Mouse (Mus musculus) T-helper 2 cell (primary cell): ENCODE results near the gene 2300009A05Rik.

Source experiments
- in situ Hi-C: fragments of 300-600 bp; cut with MboI, MseI; formaldehyde crosslinking; loops from one replicate; pipeline ENCODE4 v1.15.1; 2025; ENCODE audit warnings: high pct_unique_total_duplicates

The 2300009A05Rik gene

DNA sequence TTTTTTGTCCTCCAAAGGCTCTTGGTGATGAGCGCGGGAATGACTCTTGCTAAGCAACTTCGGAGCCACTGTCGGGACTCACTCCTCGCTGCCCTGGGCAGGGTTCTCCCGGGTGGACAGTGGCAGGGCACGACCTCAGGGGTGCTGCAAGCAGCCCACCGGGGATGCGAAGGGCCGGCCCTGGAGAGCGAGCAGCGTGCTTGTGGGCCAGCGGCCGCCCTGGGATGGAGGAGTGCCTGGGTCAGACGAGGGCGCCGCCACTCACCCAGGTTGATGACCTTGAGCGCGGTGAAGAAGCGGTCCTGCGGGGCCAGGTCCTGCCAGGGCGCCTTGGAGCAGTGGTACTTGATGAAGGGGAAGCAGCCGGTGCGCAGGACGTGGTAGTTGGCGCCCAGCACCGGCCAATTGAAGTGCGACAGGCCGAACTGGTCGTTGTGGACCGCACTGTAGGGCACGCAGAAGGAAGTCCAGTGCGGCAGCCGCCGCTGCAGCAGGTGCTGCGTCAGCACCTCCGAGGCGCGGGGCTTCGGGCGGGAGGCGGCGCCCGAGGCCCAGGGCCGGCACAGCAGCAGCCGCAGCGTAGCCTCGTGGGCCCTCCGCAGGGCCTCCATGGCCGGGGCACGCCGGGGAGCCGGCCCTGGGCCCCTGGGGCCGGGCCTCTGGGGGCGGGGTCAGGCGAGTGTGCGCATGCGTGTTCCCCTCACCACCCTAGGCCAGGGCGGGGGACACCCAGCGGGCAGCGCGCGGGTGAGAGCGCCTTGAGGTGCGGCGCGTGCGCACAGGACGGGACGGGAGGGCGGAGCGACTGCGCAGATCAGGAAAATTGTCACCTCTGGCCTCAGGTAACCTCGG, at the start of gene 2300009A05Rik:
TSS of gene 2300009A05Rik (minus strand) at position 636 of the 852 bp plus-strand sequence.
- in situ Hi-C loops: loop anchor here (25.0 kb wide), 1 partner anchor 863 kb away; the partner anchor contains the start of gene Map2k1

DNA sequence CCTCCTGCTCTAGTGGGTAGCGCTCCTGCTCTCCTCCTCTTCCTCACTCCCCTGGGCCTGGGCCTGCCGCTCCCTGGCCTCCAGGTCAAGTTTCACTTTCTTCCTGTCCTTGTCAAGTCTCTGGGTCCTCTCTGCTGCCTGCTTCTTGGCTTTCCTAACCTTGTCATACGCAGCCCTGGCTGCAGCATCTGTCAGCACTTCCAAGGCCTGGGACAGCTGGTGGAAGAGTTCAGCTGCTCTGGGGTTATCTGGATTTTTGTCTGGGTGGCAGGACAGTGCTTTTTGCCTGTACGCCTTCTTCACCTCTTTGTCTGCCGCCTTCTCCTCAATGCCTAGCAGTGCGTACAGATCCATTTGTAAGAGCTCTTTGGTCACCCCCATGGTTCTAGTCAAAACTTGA, 44.6 kb upstream of the 2300009A05Rik start:
- in situ Hi-C loops: no loop called here

DNA sequence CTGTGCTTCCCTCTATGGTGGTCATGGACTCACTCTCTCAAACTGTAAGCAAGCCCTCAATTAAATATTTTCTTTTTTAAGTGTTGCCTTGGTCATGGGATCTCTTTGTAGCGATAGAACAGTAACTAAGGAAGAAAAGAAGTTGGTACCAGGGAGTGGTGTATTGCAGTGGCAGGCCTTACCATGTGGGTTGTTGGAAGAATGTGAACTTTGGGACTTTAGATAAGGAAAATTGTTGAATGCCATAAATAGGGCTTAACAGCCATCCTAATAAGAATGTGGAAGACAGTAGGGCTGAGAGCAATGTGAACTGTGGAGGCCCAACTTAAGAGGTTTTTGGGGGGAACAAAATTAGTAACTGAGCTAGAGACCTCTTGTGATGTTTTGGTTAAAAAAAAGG, 31.6 kb upstream of the 2300009A05Rik start:
- in situ Hi-C loops: no loop called here

DNA sequence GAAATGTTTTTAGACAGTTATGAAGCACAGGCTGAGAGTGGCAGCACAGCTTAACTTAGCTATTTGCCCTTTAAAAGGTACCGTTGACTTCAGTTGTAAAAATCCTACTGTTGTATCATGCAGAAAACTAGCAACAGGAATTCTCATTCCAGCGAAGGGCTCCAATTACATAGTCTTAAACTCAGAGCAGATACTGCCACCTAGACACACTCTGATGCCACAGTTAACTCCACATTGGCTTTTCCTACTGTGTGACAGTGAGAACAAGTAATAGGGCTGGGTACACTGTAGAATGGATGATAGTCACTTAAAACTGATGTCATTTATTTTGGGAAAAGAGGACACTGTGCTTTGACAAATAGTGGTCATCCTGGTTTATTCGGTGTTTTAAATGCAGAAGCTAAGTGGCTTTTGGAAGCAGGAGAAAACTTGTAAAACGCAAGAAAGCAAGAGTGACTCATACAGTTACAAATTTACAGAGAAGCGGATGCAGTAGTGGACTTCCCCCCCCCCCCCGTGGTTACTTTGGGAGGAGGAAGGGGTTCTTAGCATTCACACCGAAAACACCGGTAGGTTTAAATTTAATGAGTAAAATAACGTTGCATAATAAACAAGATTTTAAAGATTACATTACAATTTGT, 22.2 kb upstream of the 2300009A05Rik start:
- in situ Hi-C loops: no loop called here

DNA sequence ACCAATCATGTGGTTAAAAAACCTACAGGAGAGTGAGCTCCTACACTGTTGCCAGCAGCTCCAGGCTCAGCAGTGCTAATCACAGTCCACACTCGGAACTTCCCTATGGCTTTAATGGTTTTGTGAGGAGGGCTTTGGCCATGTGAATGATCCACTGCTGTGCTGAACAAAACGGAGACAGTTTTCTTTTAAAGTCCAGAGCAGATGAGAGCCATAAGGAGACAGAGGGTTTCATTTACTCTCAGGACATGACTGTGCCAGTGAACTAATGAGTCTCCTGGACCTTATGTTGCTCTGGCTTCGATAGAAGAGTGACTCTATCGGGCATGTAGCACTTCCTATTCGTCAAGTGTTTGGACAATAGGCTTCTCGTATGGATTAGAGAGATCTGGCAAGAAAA, 21.4 kb upstream of the 2300009A05Rik start:
- in situ Hi-C loops: no loop called here

DNA sequence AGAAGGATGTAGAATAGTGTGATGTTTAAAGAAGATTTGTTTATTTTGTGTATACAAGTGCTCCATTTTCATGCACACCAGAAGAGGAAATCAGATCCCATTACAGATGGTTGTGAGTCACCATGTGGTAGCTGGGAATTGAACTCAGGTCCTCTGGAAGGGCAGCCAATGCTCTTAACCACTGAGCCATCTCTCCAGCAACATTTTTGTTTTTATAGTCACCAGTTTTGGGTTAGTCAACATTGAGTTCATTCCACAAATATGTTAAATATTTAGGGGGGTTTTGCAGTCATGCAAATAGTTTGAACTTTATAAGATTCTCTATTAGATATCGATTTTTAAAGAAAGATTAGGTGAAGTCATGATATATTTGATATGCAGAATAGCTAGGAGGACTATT, 1.1 kb upstream of the 2300009A05Rik start:
- in situ Hi-C loops: no loop called here

DNA sequence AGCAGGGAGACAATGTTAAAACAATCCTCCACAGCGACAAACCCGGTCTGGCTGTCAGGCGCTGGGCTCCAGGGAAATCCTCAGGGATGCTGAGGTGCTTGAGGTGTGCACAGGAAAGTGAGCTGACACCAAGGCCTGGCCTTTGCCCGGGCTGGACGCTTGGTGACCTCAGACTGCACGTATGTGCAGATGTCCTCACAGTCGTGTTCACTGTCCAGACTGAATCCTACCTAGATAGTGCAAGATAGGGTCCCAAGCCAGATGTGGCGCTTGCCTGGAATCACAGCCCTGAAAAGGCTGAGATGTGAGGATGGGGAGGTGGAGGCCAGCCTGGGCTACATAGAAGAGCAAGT, 393 bp upstream of the 2300009A05Rik start:
- in situ Hi-C loops: loop anchor here (25.0 kb wide), 1 partner anchor 863 kb away; the partner anchor contains the start of gene Map2k1

DNA sequence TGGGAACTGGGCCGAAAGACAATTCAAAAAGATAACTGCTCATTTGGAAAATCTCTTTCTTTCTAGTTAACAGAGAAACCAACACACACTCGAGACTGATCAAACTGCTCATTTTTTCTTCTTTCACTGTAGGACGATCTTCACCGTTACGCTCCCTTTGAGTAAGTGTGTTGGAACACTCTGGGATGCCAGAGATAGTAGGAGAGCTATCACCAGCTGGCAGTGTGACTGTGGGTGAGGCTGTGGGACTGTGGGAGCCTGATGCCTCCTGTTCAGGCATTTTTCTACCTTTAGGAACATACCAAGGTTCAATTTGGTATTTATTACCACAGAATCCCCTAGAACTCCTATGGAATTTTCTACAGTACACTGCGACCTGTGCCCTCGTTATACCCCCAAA, 3.4 kb downstream of the 2300009A05Rik start:
- in situ Hi-C loops: loop anchor here (25.0 kb wide), 1 partner anchor 867 kb away; the partner anchor contains the start of gene Map2k1

DNA sequence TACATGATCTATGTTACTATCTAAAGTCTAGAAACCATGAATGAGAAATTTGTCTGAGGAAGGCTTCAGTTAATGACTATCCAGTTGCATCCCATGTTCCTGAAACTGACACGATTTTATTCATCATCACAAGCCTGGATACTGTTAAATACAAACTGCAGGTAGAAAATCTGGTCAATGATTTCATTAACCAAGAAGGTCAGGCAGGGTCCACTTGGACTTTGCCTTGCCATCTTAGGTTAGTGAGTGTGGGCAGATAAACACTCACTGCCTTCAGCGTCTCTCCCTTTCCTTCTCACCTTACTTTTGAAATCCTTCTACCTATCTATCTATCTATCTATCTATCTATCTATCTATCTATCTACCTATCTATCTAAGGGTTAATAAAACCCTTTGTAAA, 7.7 kb downstream of the 2300009A05Rik start:
- in situ Hi-C loops: loop anchor here (25.0 kb wide), 1 partner anchor 871 kb away; the partner anchor contains the start of gene Map2k1

DNA sequence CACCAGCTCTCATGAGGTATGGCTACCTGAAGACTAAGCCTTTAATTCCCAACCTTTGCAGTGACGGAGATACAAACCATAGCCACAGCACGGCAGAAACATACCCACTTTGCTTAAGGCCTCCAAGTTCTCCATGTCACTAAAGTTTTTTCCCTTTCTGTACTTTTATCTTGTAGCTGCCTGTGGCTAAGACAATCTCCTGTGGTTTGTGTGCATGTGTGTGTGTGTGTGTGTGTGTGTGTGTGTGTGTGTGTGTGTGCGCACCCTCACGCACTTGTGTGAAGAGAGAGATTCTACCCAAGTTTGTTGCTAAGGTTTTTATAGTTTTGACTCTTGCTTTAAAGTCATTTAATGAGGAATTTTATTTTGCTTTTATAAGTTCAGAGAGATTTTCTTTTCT, 16.3 kb downstream of the 2300009A05Rik start:
- in situ Hi-C loops: loop anchor here (25.0 kb wide), 1 partner anchor 880 kb away; the partner anchor contains the start of gene Map2k1

DNA sequence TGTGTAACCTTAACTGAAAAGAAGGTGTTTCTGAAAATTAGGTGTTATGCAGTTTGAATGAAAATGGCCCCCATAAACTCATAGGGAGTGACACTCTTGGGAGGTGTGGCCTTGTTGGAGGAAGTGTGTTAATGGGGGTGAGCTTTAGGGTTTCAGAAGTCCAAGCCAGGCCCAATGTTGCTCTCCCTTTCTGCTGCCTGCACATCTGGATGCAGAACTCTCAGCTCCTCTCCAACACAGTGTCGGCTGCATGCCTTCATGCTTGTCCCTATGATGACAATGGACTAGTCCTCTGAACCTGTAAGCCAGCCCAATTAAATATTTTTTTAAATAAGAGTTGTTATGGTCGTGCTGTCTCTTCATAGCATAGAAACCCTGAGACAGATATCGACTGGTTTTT, 18.7 kb downstream of the 2300009A05Rik start:
- in situ Hi-C loops: loop anchor here (25.0 kb wide), 1 partner anchor 882 kb away; the partner anchor contains the start of gene Map2k1

DNA sequence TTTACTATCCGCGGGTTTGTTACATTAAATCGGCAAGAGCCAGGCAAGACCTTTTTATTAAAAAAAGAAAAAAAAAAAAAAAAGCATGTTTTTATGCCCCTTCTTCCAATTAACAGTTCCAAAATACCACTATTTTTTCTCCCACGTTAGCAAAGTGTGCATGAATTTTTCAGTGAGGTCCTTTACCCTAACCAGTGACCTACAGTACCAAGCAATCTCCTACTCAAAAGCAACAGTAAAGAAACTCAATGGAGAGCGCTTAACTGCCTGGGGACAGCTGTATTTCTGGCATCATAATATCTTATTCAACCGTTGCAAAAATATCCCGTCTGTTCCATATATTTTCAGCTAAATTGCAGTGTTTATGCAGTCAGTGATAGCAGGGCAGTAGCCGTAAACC, 20.9 kb downstream of the 2300009A05Rik start:
- in situ Hi-C loops: loop anchor here (10.0 to 25.0 kb wide), 2 partner anchors 884 to 1263 kb away; partner anchors contain the start of gene Map2k1

DNA sequence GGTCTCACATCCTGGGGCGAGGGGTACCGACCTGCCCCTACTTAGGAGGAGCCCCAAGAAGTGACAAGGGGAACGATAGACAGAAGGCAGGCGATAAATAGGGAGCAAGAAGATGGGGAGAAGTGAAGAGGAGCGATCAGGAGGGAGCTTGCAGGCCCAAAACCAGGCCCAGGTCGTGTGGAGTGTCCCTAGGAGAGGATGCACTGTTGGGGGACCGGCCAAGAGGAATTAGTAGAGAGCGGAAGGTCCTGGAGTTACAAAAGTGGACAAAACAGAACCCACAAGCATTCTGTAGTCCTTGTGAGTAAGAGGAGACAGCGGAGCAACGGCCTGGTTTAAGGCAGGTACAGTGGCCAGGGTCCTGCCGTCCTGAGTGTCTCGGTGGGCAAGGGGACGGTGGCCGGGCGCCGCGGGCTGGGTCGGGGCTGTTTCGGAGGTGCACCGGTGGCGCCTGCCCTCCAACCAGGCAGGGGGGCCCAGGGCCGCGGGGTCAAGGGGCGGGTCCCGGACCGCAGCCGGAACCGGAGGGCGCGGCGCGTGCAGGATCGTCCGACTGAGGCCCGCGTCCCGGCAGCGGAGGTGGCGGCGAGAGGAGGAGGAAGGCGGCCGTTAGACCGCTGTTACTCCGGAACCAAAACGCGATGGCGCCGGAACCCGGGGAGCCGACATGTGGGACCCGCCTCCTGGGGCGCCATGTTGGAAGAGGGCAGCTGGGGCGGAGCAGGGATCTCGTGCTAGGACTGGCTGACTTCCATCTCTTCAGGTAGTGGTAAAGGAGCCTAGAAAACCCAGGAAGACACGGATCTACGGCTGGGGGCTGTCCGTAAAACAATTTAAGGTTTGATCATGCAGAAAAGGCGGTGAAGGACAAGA, 21.5 kb downstream of the 2300009A05Rik start, which contains the start of gene Map2k5:
TSS of gene Map2k5 (minus strand) at position 633 of the 873 bp plus-strand sequence.
- in situ Hi-C loops: loop anchor here (10.0 to 25.0 kb wide), 2 partner anchors 885 to 1263 kb away; partner anchors contain the start of gene Map2k1

DNA sequence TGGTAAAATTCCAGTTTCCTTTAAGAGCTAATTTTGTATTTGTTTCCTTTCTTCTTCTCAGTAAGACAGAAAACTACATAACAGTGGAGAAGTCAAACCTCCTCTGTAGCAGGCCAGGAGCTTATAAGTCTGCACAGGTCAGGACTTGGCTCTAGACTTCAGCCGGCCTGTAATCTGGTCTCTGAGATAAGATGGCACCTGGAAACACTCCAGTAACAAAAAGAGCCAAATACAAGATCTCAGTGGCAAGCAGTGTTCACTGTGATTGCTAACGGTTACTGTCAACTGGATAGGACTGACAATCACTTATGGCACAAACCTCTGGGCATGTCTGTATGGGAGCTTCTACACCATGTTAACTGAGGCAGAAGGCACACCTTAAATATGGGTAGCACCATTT, 25.7 kb downstream of the 2300009A05Rik start:
- in situ Hi-C loops: loop anchor here (10.0 kb wide), 1 partner anchor 1259 kb away; no protein-coding TSS in a partner anchor

DNA sequence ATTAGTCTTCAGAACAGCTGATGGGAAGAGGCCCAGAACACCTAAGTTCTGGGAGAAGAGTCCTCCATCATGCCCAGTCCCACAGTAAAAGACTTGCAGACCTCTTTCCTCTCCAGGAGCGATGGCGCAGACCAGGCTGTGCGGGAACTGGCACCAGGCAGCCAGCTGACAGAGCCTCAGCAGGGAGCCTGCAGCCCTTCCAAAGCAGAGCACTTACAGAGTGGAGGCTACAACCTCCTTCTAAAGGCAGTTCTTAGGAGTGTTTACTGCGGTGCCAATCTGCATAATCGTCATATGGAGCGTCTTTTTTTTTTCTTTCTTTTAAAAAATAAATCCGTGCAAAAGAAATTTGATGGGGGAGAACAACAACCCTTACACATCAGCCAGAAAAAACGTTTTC, 26.5 kb downstream of the 2300009A05Rik start:
- in situ Hi-C loops: loop anchor here (10.0 kb wide), 1 partner anchor 1258 kb away; no protein-coding TSS in a partner anchor

DNA sequence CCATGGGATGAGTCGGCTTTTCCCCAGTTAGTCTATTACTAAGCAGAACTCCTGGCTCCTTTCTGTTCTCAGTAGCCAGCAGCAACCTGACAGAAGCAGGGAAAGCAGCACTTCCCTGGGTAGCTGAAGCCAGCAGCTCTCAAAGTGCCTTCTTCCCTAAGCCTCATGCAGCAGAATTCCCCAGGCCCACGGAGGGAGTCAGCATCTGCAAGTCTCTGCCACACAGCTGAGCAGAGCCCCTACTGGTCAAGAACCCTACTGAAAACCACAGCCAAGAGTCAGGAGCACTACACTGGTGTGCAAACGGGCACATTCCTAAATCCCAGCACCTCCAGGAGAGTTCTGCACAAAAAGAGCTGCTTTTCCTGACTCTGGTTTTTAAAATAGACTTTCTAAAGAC, 38.6 kb downstream of the 2300009A05Rik start:
- in situ Hi-C loops: no loop called here

DNA sequence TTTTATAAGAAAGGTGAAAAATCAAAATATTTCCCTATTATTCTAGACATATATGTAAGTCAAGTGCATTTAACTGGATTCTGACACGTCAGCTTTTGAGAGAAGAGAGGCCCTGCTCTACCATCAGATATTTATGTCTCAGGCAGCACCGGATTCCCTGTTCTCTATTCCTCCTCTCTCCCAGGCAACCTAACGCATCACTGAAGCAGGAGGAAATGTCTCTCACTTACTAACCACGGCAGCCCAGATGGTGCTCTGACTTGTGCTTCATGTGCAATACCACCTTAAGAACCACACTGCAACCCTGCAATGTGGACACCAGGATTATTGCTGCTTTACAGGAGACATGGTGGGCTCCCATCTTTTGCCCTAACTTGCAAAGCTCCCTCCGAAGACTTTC, 40.0 kb downstream of the 2300009A05Rik start:
- in situ Hi-C loops: no loop called here

DNA sequence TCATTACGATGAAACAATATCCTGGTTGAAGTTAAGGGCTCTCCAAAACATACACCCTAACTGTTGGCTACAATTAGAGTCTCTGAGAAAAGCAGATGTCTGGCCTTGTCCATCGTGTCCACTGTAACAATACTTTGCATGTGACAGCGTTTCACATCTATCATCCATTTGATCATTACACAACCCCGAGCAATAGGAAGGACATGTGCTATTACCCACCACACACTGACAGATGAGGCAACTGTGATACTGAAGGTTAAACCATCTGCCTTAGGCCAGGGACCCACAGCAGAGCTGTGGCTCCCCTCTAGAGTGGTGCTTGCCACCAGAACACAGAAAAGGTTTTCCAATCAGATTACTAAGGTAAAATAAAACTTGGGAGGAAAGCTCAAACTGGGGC, 42.3 kb downstream of the 2300009A05Rik start:
- in situ Hi-C loops: no loop called here

DNA sequence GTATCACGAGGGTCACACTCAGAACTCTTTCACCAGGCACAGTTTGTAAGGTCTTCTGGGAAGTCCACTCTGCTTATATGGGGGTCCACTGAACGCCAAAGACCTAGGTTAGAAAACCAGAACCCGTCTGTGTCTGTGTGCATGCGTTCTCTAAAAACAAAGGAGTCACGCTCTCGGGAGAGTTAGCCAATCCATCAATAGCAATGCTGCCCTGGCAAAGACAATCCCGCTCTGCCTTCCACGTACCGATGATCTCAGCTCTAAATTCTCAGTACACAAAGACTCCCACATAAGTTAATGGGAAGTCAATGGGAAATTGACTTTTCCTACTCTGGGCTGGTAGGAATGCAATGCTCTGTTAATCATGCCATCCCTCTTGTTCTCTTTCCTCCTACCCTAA, 42.8 kb downstream of the 2300009A05Rik start:
- in situ Hi-C loops: no loop called here

DNA sequence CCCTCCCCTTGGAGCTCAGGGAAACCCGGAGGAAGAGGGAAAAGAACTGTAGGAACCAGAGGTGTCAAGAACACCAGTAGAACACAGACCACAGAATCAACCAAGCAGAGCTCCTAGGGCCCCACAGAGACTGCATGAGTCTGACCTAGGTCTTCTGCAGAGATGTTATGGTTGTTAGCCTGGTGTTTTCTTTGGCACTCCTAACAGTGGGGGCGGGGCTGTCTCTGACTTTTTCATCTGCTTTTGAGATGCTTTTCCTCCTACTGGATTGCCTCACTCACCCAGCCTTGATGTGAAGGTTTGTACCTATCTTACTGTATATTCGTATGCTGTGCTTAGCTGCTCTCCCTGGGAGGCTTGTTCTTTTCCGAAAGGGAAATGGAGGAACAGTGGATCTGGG, 44.9 kb downstream of the 2300009A05Rik start:
- in situ Hi-C loops: no loop called here

DNA sequence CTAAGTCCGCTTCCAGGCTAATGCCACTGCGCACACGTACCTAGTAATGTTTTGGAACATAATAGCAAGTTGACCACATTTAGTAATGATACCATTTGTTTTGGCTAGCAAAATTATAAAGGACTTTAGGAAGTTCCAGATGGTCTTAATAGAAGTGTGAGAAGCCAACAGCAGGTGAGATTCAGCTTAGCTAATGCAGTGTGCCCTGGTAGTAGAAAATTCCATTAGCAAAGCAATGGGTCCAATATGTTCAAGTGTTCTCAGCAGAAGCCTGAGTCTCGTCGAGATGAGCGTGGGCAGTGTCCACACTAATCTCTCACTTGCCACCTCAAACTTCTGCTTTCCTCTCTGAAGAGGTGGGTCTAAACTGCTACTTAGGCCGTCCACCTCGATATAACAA, 49.0 kb downstream of the 2300009A05Rik start:
- in situ Hi-C loops: no loop called here
